Mouse (Mus musculus) myocyte (in vitro differentiated cells): Measurements from ENCODE around the gene Tmem116.

ENCODE experiments used
- MAX ChIP-seq: IDR thresholded peaks from one replicate; pipeline ENCODE4 v1.6.1; 2011; ENCODE audit warnings: low read depth, mild to moderate bottlenecking, control low read depth
- POLR2A ChIP-seq: IDR thresholded peaks from one replicate; pipeline ENCODE4 v1.6.1; 2011; ENCODE audit warnings: low read depth, mild to moderate bottlenecking, control low read depth, moderate library complexity; ENCODE audit not compliant: insufficient read length
- POLR2AphosphoS2 ChIP-seq: IDR thresholded peaks from one replicate; pipeline ENCODE4 v1.6.1; 2011; ENCODE audit warnings: low read depth, control low read depth; ENCODE audit not compliant: insufficient read length
- USF1 ChIP-seq: IDR thresholded peaks from one replicate; pipeline ENCODE4 v1.6.1; 2011; ENCODE audit warnings: low read depth, mild to moderate bottlenecking, control low read depth, moderate library complexity

GRCm38 (mm10) chr5:121525774-121526450, 74.2 kb downstream of the Tmem116 start:
- TF ChIP-seq USF1: no peak
- no peak for TF ChIP-seq MAX
- no peak for TF ChIP-seq POLR2AphosphoS2
- no peak for TF ChIP-seq POLR2A
